Mouse (Mus musculus) heart, embryonic 14.5 days (tissue): Measurements from ENCODE around the gene Olfr1254. TPM values are rescaled to one million over a fixed set of nuclear protein-coding genes. Genes with fewer than 3 reads are reported as not detected.

Experiments used
- polyA plus RNA-seq: library from polyadenylated mRNA; unstranded; fragments of >200 nt; fragmentation: Nextera tagmentation; extraction: Ambion mirVana; gene quantifications from 2 replicates; pipeline ENCODE4 v1.2.1, GENCODE M21; 2014

The Olfr1254 gene
- polyA plus RNA-seq, 1 experiment from 2014 or later = not detected

Other genes with a start within 250 kb of the Olfr1254 start
- not detected in 2 replicates for gene Olfr1245, start 215.2 kb downstream of the Olfr1254 start, polyA plus RNA-seq
- gene Olfr1246, start 200.5 kb downstream of the Olfr1254 start, polyA plus RNA-seq = not detected in 2 replicates
- not detected in 2 replicates for gene Olfr1247, start 179.5 kb downstream of the Olfr1254 start, polyA plus RNA-seq
- gene Olfr1248, start 175.4 kb downstream of the Olfr1254 start, polyA plus RNA-seq = not detected in 2 replicates
- gene Olfr1249, start 158.6 kb downstream of the Olfr1254 start, polyA plus RNA-seq = not detected in 2 replicates
- not detected in 2 replicates for gene Olfr1250, start 132.2 kb downstream of the Olfr1254 start, polyA plus RNA-seq
- gene Olfr1251, start 121.7 kb downstream of the Olfr1254 start, polyA plus RNA-seq = not detected in 2 replicates
- gene Olfr1252, start 68.6 kb downstream of the Olfr1254 start, polyA plus RNA-seq = not detected in 2 replicates
- not detected in 2 replicates for gene Olfr1253, start 36.5 kb downstream of the Olfr1254 start, polyA plus RNA-seq
- gene Olfr1255, start 18.4 kb upstream of the Olfr1254 start, polyA plus RNA-seq = not detected in 2 replicates
- gene Olfr1256, start 47.9 kb upstream of the Olfr1254 start, polyA plus RNA-seq = not detected in 2 replicates
- gene Olfr48, start 54.6 kb upstream of the Olfr1254 start, polyA plus RNA-seq = not detected in 2 replicates
- not detected in 2 replicates for gene Olfr1257, start 84.8 kb upstream of the Olfr1254 start, polyA plus RNA-seq
- not detected in 2 replicates for gene Olfr1258, start 133.7 kb upstream of the Olfr1254 start, polyA plus RNA-seq
- gene Olfr1259, start 155.0 kb upstream of the Olfr1254 start, polyA plus RNA-seq = not detected in 2 replicates
- not detected in 2 replicates for gene Olfr1260, start 180.7 kb upstream of the Olfr1254 start, polyA plus RNA-seq
- not detected in 2 replicates for gene Olfr1261, start 197.6 kb upstream of the Olfr1254 start, polyA plus RNA-seq
- not detected in 2 replicates for gene Olfr1262, start 206.5 kb upstream of the Olfr1254 start, polyA plus RNA-seq
- gene Olfr1263, start 218.5 kb upstream of the Olfr1254 start, polyA plus RNA-seq = not detected in 2 replicates
- gene Olfr1264, start 232.0 kb upstream of the Olfr1254 start, polyA plus RNA-seq = not detected in 2 replicates
- not detected in 2 replicates for gene Olfr1265, start 241.7 kb upstream of the Olfr1254 start, polyA plus RNA-seq